Mouse (Mus musculus) cortical plate, adult 2 months (tissue): ENCODE measurements at regions not wholly inside any gene's neighbourhood (a gene's known extent, or its start where the extent isn't known, plus 50 kb on each side); places are given as distances from the start of the nearest gene placed in this dataset.

Experiments used
- H3K27ac ChIP-seq: fragments of 200-500 bp; 2 replicates; pipeline ENCODE4 v1.5.1; 2012; ENCODE audit warnings: low read length, control low read depth, inconsistent platforms; ENCODE audit not compliant: insufficient read depth
- H3K4me1 ChIP-seq: fragments of 200-500 bp; 2 replicates; pipeline ENCODE4 v1.6.1; 2011; ENCODE audit warnings: low read length; ENCODE audit not compliant: control insufficient read depth, insufficient read depth
- H3K4me3 ChIP-seq: fragments of 200-500 bp; 2 replicates; pipeline ENCODE4 v1.5.1; 2011; ENCODE audit warnings: mild to moderate bottlenecking, low read length, control low read depth; ENCODE audit not compliant: insufficient read depth
- CTCF ChIP-seq: fragments of 200-500 bp; IDR thresholded peaks from 2 replicates; pipeline ENCODE4 v1.5.1; 2011; ENCODE audit warnings: mild to moderate bottlenecking, control low read depth, low read length; ENCODE audit not compliant: insufficient read depth; ENCODE audit errors: extremely low read depth
- POLR2A ChIP-seq: fragments of 200-500 bp; IDR thresholded peaks from 2 replicates; pipeline ENCODE4 v1.6.1; 2011; ENCODE audit warnings: mild to moderate bottlenecking, low read length, control low read depth; ENCODE audit not compliant: insufficient read depth; ENCODE audit errors: extremely low read depth

GRCm38 (mm10) chr15:51504789-51505188 lies 2379.9 kb upstream of the Gm7489 start:
- H3K4me3 ChIP-seq, result no peak overlapping the region
- no peaks in the 10 kb centered on the region for H3K4me1 ChIP-seq
- H3K27ac ChIP-seq, result no peak overlapping the region
- no peak for TF ChIP-seq CTCF
- no peak for TF ChIP-seq POLR2A

DNA sequence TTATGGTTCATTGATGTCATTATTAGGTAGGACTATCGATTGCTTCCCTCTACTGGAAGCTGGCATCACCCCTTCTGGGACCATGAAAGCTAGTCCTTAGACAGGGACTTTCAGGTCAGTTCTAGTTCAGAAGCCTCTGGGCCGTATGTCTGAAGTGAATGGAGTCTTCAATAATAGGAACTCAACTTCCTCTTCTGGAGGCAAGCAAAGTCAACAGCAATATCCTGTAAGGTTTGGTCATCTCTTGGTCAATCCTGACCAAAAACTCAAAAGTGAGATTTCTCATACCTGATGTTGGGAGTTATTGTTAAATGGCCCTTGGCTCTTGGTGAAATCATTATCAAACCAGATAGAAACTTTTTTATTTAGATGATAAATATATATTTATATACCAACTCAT lies 2377.6 kb upstream of the Gm7489 start:
- Histone ChIP-seq H3K4me3 (no peak overlapping the region), H3K4me1 (no peaks in the 10 kb centered on the region), H3K27ac (no peak overlapping the region)
- TF ChIP-seq POLR2A (no peak), CTCF (no peak)

DNA sequence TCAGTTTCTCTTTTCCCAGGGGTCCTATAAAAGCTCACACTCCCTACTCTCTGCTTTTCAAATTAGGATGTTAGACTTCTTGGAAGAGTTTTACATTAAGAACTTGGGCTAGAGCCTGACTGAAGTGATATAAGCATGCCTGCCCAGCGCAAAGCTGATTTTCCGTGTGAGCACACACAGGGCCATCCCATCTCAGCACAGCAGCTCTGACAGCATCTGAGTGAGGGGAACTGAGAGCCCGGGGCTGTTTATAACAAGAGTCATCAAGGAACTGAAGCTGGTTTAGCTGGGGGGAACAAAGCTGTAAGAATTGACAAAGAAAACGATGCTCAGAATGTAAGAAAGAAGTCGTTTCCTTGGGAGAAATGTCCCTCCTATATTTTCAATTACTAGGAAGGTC lies 2373.4 kb upstream of the Gm7489 start:
- TF ChIP-seq CTCF (no peak), POLR2A (no peak)
- no peak overlapping the region for H3K4me3 ChIP-seq
- no peak overlapping the region for H3K27ac ChIP-seq
- H3K4me1 ChIP-seq, result no peaks in the 10 kb centered on the region

DNA sequence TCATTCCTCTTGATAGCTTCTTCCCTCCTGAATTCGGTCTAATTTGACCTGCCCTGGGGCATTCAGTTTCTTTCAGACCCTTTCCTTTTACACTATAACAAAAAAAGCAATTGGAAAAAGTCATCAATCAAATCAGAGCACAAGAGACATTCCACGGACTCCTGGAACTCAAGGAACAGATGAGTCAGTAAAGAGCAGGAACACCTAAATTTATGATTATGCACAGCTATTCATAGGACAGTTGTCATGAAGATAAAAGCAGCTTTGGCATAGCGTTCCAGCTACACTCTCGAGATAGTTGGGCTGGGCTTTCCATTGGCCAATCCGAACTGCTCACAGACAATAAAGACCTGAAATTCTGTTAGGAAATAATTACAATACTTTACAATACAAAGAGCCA lies 2348.4 kb upstream of the Gm7489 start:
- Histone ChIP-seq H3K27ac (no peak overlapping the region), H3K4me1 (no peaks in the 10 kb centered on the region), H3K4me3 (no peak overlapping the region)
- no peak for TF ChIP-seq CTCF
- no peak for TF ChIP-seq POLR2A

DNA sequence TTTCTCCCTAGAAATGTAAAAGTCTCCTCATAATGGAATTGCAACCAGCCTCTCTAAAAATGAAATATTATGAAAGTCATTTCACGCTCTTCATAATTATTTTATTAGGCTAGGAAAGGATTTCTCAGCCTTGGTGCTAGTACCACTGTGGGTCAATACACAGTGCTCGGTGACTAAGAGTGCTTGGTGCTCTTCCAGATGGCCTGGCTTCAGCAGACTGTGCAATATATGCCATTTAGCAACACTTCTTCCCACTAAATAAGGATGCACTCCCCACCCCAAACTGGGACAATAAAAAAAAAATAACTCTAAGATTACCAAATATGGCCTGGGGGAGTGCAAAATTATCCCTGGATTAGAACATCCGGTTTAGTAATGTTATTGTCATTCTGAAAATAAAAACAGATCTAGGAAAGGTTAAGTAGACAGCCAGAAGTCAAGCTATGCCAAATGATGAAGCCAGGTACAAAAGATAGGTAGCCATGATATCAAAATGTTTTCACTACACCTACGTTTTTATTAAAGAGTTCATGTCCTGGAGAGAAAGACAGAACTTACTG lies 2333.4 kb upstream of the Gm7489 start:
- Histone ChIP-seq H3K4me1 (no peaks in the 10 kb centered on the region), H3K27ac (no peak overlapping the region), H3K4me3 (no peak overlapping the region)
- no peak for TF ChIP-seq POLR2A
- no peak for TF ChIP-seq CTCF

DNA sequence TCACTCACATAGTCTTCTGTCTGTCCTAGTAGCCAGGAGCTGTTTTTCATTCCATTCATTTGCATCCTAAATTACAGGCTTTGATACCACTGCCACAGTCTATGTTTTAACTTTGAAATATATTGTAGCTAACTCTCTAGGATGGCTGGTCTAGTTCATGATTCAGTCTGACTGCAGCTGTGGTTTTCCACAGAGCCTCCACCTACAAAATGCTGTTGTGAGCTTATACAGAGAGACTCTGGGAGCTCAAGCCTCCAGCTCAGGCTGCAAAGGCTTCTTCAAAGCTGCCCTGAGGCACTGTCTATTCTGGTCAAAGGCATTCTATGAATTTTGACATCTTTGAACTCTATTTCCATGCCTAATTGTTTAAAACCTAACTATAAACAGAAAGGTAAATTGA lies 2326.5 kb upstream of the Gm7489 start:
- no peaks in the 10 kb centered on the region for H3K4me1 ChIP-seq
- TF ChIP-seq POLR2A (no peak), CTCF (no peak)
- no peak overlapping the region for H3K27ac ChIP-seq
- no peak overlapping the region for H3K4me3 ChIP-seq

DNA sequence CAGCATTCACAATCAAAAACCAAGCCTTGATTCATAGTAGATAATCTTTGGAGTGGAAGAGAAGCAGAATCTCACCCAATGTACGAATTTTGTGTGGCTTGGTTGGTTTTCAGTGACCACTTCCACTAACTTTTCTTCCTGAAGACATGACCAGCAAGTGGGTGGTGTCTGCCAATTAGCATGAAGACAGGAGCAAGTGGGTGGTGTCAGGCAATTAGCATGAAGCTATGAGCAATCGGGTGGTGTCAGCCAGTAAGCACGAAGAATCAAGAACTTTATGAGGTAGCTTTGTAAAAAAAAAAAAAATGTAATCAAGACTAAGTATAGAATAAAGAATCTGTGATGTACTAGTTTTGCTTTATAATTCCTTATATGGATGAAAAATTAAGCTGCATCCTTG lies 2319.2 kb upstream of the Gm7489 start:
- Histone ChIP-seq H3K4me3 (no peak overlapping the region), H3K27ac (no peak overlapping the region), H3K4me1 (no peaks in the 10 kb centered on the region)
- no peak for TF ChIP-seq POLR2A
- TF ChIP-seq CTCF, result no peak

- Histone ChIP-seq H3K4me1 (no peaks in the 10 kb centered on the region), H3K27ac (no peak overlapping the region), H3K4me3 (no peak overlapping the region)
- TF ChIP-seq POLR2A, result no peak
- no peak for TF ChIP-seq CTCF
Observed at GRCm38 (mm10) chr15:51570631-51571030, 2314.1 kb upstream of the Gm7489 start.

GRCm38 (mm10) chr15:51574538-51575105 lies 2310.1 kb upstream of the Gm7489 start:
- no peak overlapping the region for H3K27ac ChIP-seq
- no peak for TF ChIP-seq POLR2A
- TF ChIP-seq CTCF, result no peak
- no peak overlapping the region for H3K4me3 ChIP-seq
- H3K4me1 ChIP-seq, result no peaks in the 10 kb centered on the region

DNA sequence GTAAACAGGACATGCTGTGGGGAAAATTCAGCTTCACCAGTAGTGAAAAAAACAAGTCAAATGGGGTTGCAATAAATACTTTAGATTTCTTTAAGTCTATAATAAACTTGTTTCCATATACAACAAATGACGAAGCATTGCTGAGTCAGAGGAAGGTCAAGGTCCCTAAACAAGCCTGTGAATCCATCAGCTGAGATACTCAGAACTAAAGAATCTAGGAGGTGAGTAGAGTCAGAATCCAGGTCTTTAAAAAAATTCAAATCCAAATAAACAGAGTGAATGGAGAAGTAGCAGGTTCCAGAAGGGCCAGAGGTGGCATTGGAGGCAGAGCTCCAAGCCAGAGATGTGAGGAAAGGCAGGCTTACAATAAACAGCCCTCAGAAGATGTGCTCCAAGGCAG lies 2301.1 kb upstream of the Gm7489 start:
- no peaks in the 10 kb centered on the region for H3K4me1 ChIP-seq
- no peak for TF ChIP-seq POLR2A
- TF ChIP-seq CTCF, result no peak
- H3K27ac ChIP-seq, result no peak overlapping the region
- no peak overlapping the region for H3K4me3 ChIP-seq

GRCm38 (mm10) chr15:51586146-51586545 lies 2298.6 kb upstream of the Gm7489 start:
- TF ChIP-seq CTCF (no peak), POLR2A (no peak)
- H3K27ac ChIP-seq, result no peak overlapping the region
- H3K4me1 ChIP-seq, result no peaks in the 10 kb centered on the region
- H3K4me3 ChIP-seq, result no peak overlapping the region
